In the genomic region with DNA sequence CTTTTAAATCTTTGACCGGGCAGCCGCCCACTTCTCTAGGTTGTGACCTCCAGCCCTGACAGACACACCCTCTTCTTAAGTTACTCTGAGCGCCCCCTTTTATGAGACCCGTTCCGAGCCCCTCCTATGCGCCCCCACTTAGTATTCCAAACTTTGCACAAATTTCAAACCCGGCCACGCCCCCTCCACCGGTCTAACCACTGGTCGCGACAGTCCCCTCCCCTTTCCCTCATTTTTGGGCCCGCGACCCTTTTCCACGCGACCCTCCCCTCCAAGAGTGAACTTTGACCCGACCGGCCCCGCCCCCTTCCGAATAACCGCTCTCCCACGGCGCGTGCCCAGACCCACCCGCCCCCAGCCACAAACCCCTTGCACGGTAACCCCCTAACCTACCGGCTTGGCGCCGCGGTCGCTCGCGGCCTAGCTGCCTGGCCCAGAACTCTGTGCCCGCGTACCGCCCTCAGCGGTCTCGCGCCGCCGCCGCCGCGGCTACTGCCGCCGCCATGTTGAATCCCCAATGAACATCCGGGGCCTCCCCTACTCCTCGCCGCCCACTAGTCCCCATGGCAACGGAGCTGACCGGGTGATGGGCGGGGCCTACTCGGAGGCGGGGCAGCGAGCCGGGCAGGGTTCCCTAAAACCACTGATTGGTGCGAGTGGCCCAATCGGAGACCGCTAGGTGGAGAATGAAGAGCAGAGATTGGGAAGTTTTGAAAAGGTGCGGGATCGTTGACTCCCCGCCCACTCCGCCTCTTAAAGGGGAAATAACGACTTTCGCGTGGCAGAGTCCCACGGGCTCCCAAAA, we compare ENCODE assay signal across 8 mouse cellular contexts. TPM values are rescaled to one million over a fixed set of nuclear protein-coding genes. Genes with fewer than 3 reads are reported as not detected.
DNase-seq lines count a peak whose midpoint lies in the region; ATAC-seq lines count a peak whose summit lies in the region.

A gene (minus strand): TSS at position 503 of the 805 bp plus-strand sequence.
A gene (minus strand): TSS at position 544 of the 805 bp plus-strand sequence.

- H3K4me1 ChIP-seq in hindbrain, embryonic 16.5 days (ENCODE audit: control insufficient read depth, insufficient read depth, low read depth, low read length), result peaks cover 29% of the 10 kb centered on the region

- H3K9me3 ChIP-seq in hindbrain, embryonic 16.5 days (ENCODE audit: control insufficient read depth, low read length), result no peaks in the 10 kb centered on the region

- peaks cover 50% of the 10 kb centered on the region for H3K79me2 ChIP-seq in macrophage (ENCODE audit: inconsistent target)

- ATAC-seq in hindbrain, embryonic 16.5 days, result peak; percentile 94

- peak within 1 kb of the TSS; percentile 80 for H3K9ac ChIP-seq in hindbrain, embryonic 16.5 days (ENCODE audit: low read depth, low read length)

- H3K27me3 ChIP-seq in hindbrain, embryonic 16.5 days (replicated peaks; ENCODE audit: control insufficient read depth, insufficient read depth, low read length), result no peaks in the 10 kb centered on the region

- peak within 1 kb of the TSS; percentile 91 for H3K4me2 ChIP-seq in hindbrain, embryonic 16.5 days (ENCODE audit: low read length)

- WGBS in hindbrain, embryonic 16.5 days, result under 1% methylated on average over 66 of the region's 66 CpGs
- under 1% methylated on average over 57 of the region's 66 CpGs for WGBS in macrophage (ENCODE audit: missing documents)

- peak within 1 kb of the TSS; percentile 71 for H3K4me3 ChIP-seq in hindbrain, embryonic 16.5 days (ENCODE audit: low read length)
- H3K4me3 ChIP-seq in macrophage (ENCODE audit: inconsistent target), result peak within 1 kb of the TSS; percentile 69

- H3K36me3 ChIP-seq in hindbrain, embryonic 16.5 days (ENCODE audit: control insufficient read depth, insufficient read depth, low read length), result no peaks in the 10 kb centered on the region
- no peaks in the 10 kb centered on the region for H3K36me3 ChIP-seq in macrophage (ENCODE audit: inconsistent target)

- H3K27ac ChIP-seq in hindbrain, embryonic 16.5 days (ENCODE audit: low read depth, low read length), result peak within 1 kb of the TSS; percentile 87
- H3K27ac ChIP-seq in macrophage, result peak within 1 kb of the TSS; percentile 50

- DNase-seq in T-cell, adult 2 months (ENCODE audit: low spot score), result peak; percentile 99
- DNase-seq in cerebellum, postnatal 36 days, result peak; percentile 99 to 100
- DNase-seq in gastrocnemius, adult 18-20 months (ENCODE audit: low spot score), result peak; percentile 100
- DNase-seq in left cerebral cortex, adult 18-20 months (ENCODE audit: low spot score in 2 of 2), result peak; percentile 99
- peak; percentile 99 for DNase-seq in right cerebral cortex, adult 18-20 months
- DNase-seq in urinary bladder, postnatal 10 days (ENCODE audit: low spot score), result peak; percentile 99

RNA-seq across cellular contexts. Expression of the first gene that starts in this region (rescaled TPM):
- total RNA-seq in gastrocnemius, adult 18-20 months (2021), result 10 to 100 TPM; 13.8 to 15.2 TPM
- 11.1 and 23.4 TPM in 2 replicates for polyA plus RNA-seq in hindbrain, embryonic 16.5 days (2015; fragmentation: Nextera tagmentation; extraction: Ambion mirVana)
- 10 to 100 TPM; 67.8 to 80.1 TPM for total RNA-seq in left cerebral cortex, adult 18-20 months (2021)
- total RNA-seq in macrophage (2018; cell fraction: chromatin; rRNA removed), result 10 to 100 TPM; 21.7 to 67.6 (median 35.5) TPM
- total RNA-seq in macrophage (2018; cell fraction: cytosol; rRNA removed), result 10 to 100 TPM; 36.3 to 70.3 (median 49.8) TPM
- total RNA-seq in macrophage (2018; cell fraction: nucleus; rRNA removed), result 10 to 100 TPM; 30.5 to 74.3 (median 49.6) TPM
- 24.6 to 26.8 TPM (median 25.5 TPM) in 3 replicates for polyA plus RNA-seq in macrophage (2018)

RNA-seq across cellular contexts. Expression of the second gene that starts in this region (rescaled TPM):
- total RNA-seq in gastrocnemius, adult 18-20 months (2021), result 1 to 10 TPM; 2.2 to 3.8 TPM
- polyA plus RNA-seq in hindbrain, embryonic 16.5 days (2015; fragmentation: Nextera tagmentation; extraction: Ambion mirVana), result 18.2 and 21.5 TPM in 2 replicates
- total RNA-seq in left cerebral cortex, adult 18-20 months (2021), result 1 to 10 TPM; 8.6 to 8.8 TPM
- total RNA-seq in macrophage (2018; cell fraction: chromatin; rRNA removed), result 10 to 100 TPM in 16 of 26 experiments, 1 to 10 TPM in 10; 7.6 to 30.1 (median 11.2) TPM
- total RNA-seq in macrophage (2018; cell fraction: cytosol; rRNA removed), result 10 to 100 TPM in 14 of 26 experiments, 1 to 10 TPM in 12; 7.9 to 16.3 (median 10.1) TPM
- 10 to 100 TPM in 8 of 26 experiments, 1 to 10 TPM in 18; 5.4 to 22.8 (median 9.4) TPM for total RNA-seq in macrophage (2018; cell fraction: nucleus; rRNA removed)
- 7.4 to 9.1 TPM (median 7.5 TPM) in 3 replicates for polyA plus RNA-seq in macrophage (2018)

Comparison
In these comparisons a context has a peak if more than half of its experiments do, and no peak if none do; other contexts are left out.
1. Peak in every context shown above with its lines: DNase-seq, ATAC-seq, H3K4me3 ChIP-seq and H3K27ac ChIP-seq.
2. RNA of the first gene that starts in this region (total RNA-seq): 67.8 to 80.1 TPM in left cerebral cortex, adult 18-20 months; 13.8 to 15.2 TPM in gastrocnemius, adult 18-20 months; every median in the first group is over 4 times any median in the second.